Mouse (Mus musculus): ENCODE results near the gene Sdr42e1.

- TF ChIP-seq CTCF (IDR thresholded peaks at IDR 0.05; ENCODE audit: low read depth, low read length) (no peak), GATA1 (IDR thresholded peaks at IDR 0.05; ENCODE audit: borderline replicate concordance, low read length) (no peak), TAL1 (conservative IDR thresholded peaks at IDR 0.05; ENCODE audit: low read depth, low read length) (no peak), POLR2AphosphoS5 (IDR thresholded peaks at IDR 0.05; ENCODE audit: insufficient replicate concordance, low read depth, low read length) (no peak)
Observed at GRCm38 (mm10) chr8:117645486-117645885, 28.0 kb downstream of the Sdr42e1 start.
